Mouse (Mus musculus): ENCODE measurements around the gene Mpp5.

DNA sequence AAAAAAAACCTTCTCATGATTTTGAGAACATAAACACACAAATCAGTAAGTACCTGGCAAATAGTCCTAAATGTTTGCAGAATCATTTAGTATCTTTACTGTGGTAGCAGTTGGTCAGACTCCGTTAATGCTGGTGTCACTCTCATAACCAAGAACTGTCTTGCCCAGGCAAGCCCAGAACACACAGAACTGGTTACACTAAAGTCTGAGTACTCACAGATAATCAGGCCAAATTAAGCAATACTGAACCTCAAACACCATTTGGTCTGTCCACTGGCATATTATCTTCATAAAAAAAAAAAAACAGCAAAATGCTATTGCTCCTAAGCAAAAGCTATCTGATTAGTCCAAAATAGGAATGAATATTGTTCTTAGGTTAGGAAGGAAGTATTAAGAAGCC, 93.7 kb downstream of the Mpp5 start:
- TF ChIP-seq POLR2A (IDR thresholded peaks at IDR 0.05; ENCODE audit: borderline replicate concordance, insufficient read depth, low read length), result no peak
- no peak for TF ChIP-seq CTCF (IDR thresholded peaks at IDR 0.05; ENCODE audit: borderline replicate concordance, insufficient read depth, low read depth, low read length)

All from cerebellum, adult 2 months (tissue).